Mouse (Mus musculus) monocyte, adult 2 months (primary cell): ENCODE results near the gene Kcnk10.
"Not testable (repeated sequence)": the region's sequence is repeated elsewhere in the genome, so short reads cannot be mapped to it uniquely, and the experiment has no call there.

Experiments
- DNase-seq, 2 experiments: peaks; one replicate each; pipeline ENCODE4 v3.0.0; 2022; ENCODE audit warnings: low spot score in 2 of 2, low read depth in 1 of 2

Gene Kcnk10

GRCm38 (mm10) chr12:98577861-98578360, at the start of gene Kcnk10:
Gene Kcnk10 (minus strand): TSS chr12:98578310.
- no peak for DNase-seq

GRCm38 (mm10) chr12:98627392-98628259, 49.5 kb upstream of the Kcnk10 start, which contains the start of gene Spata7:
Gene Spata7 (plus strand): TSS chr12:98628157.
- DNase-seq = peak; percentile 29 to 62

- not testable (repeated sequence) for DNase-seq
These were observed 45.2 kb upstream of the Kcnk10 start for GRCm38 (mm10) chr12:98623266-98623665.

DNA sequence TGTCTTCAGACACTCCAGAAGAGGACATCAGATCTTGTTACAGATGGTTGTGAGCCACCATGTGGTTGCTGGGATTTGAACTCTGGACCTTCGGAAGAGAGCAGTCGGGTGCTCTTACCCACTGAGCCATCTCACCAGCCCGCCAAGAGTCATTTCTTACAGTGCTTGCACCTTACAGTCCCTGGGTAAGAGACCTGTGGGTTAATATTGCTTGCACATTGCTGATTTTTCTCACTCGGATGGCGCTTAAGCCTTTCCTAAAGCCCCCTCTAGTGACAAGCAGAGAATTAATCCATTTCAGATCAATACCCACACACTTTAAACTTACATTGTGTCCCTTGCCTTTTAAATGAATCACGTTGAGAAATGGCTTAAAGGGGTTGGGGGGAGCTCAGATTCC, 42.8 kb upstream of the Kcnk10 start:
- not testable (repeated sequence) for DNase-seq

GRCm38 (mm10) chr12:98619496-98619895, 41.4 kb upstream of the Kcnk10 start:
- no peak for DNase-seq

- no peak for DNase-seq
These were observed 37.6 kb upstream of the Kcnk10 start for GRCm38 (mm10) chr12:98615746-98616145.

GRCm38 (mm10) chr12:98614910-98615508, 36.9 kb upstream of the Kcnk10 start:
- DNase-seq = no peak

DNA sequence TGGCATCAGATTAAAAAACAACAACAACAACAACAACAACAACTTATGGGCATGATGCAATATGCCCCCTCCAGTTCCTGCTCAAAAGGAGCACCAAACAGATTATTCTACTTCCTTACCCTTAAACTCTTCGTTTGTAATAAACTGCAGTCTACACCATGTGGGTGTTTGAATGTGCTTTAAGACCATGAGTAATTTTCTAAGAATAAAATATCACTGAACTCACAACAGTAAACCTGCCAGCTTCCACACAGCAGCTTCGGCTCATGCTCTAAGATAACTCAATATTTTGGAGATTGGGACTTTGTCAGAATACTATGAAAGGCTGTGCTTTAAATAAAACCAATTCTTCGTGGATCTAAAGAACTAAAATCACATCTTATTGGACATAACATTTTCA, 32.2 kb upstream of the Kcnk10 start:
- no peak for DNase-seq

DNA sequence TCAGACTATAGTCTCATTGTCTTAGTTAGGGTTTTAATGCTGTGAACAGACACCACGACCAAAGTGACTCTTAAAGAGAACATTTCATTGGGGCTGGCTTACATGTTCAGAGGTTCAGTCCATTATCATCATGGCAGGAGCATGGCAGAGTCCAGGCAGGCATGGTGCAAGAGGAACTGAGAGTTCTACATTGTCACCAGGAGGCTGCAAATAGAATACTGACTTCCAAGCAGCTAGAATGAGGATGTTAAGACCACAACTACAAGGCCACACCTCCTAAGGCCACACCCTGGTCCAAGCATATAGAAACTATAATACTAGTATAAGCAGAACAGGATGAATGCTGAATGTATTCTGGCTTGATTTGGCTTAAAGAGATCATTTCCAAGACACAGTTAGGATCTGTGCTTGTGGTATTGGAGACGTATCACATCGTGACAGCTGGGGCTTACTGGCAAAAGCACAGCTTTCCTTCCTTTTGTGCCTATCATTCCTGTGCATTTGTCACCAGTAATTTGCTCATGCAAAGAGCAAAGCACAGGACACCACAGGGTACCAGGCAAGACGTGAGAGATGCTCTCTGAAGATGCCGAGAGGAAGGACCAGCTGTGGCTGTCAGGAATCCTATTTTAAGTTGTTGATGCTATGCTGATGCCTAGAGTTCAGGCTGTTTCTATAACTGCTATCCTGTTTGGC, 28.6 kb upstream of the Kcnk10 start:
- DNase-seq = peak; percentile 10 to 32

DNA sequence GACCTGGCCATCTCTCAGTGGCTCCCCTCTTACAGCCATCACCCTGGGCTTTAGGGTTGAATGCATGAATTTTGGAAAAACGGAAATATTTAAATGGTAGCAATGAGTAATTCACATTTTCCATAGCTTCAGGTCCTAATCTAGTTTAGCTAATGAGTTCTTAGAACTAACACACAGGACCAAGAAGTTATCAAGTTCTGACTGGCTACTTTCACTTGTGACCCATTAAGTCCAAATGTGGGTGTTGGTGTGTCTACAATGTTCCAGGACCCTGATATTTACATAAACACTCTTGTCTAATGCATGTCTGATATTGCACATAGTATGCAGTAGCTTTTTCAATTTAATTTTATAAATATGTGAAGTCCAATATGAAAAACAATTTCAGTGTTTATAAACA, 27.2 kb upstream of the Kcnk10 start:
- DNase-seq = no peak

DNA sequence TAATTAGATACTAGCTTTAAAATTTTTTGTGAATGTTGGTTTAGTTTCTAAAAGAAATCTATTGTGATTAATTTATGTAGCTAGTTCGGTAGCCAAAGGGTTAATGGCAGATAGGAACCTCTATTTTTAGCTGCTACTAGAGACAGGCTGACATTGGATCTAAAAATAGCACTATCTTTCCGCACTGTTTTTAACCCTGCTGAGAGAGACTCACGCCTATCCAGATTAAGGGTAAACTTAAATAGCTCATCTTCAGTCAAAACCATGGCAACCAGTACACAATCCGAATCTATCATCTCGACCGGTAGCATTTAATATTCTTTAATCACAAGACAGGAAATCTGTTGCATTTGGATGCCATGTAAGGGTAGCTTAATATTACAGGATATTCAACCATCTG, 24.0 kb upstream of the Kcnk10 start:
- no peak for DNase-seq

GRCm38 (mm10) chr12:98600861-98601260, 22.8 kb upstream of the Kcnk10 start:
- DNase-seq = no peak

GRCm38 (mm10) chr12:98591016-98591415, 12.9 kb upstream of the Kcnk10 start:
- DNase-seq = no peak

- DNase-seq = no peak
These were observed 10.5 kb upstream of the Kcnk10 start for GRCm38 (mm10) chr12:98588573-98588972.

DNA sequence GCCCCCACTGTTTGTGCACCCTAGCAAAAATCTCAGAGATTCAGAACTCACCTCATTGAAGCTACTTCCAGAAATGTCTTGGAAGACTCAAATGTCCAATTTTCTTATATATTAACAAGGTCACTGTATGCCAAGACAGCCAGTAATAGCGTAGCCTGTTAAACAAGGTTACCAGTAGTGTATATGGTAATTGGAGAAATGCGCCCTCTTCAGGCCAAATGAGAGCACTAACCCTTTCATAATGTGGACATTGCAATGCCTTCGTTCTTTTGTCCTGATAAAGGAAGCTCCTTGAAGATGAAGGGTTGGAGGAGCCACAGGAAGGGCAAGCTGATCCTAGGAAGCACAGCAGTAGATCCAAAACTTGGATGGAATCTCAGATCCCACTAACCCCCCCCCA, 7.2 kb upstream of the Kcnk10 start:
- DNase-seq = no peak

DNA sequence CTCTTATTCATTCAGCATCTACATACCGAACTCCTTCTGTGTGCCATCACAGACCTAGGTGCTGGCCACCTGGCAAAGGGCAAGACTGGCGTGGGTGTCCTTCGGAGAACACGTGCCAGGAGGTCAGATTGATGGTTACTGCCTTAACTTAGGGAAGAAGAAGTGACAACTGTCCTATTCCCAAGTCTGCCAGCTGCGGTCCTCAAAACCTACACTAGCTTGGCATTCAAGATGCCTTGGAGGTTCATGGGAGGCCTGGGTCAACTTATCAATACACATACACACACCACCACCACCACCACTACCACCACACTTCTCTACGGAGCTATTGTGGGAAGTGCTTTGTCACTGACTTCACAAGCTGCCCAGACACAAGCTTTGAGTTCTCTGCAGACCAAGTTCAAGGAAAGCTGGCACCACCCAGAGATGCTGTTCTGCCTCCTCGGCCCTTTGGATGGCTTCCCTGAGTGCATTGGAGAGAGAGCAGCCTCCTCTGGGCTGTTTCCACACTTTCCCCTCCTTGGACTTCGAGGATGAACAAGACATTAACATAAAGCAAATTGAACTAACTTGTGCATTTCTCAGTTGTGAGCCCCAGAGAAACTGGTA, 2.1 kb downstream of the Kcnk10 start:
- DNase-seq = no peak

DNA sequence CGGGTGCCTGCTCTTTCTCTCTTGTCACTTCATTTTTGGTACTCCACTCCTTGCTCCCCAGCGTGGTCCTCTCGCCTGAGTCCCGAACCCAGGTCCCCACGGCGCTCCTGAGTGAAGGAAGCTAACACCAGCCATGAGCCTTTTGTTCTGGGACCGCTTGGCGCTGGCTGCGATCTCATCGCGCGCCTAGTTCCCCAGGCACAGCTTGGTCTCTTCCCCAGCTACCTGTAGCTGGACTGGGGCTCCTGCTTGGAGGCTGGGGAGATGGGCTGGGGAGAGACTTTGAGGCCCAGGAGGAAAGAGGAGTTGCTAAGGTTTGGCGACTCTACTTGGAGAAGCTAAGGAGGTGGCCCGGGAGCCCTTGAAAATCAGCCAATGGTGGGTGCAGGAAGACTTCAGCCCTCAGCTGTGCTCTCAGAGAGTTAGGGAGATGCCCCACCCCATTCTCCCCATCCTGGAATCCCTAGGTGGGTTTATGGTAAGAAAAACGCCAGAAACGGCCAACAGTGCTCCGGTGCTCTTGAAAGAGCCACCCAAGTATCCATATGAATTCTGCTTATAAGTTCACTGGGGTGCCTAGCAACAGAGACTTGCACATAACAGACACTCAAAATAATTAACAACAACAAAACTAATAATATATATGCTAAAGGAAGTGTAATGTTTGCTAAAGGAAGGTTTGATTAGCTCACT, 2.8 kb downstream of the Kcnk10 start:
- no peak for DNase-seq

DNA sequence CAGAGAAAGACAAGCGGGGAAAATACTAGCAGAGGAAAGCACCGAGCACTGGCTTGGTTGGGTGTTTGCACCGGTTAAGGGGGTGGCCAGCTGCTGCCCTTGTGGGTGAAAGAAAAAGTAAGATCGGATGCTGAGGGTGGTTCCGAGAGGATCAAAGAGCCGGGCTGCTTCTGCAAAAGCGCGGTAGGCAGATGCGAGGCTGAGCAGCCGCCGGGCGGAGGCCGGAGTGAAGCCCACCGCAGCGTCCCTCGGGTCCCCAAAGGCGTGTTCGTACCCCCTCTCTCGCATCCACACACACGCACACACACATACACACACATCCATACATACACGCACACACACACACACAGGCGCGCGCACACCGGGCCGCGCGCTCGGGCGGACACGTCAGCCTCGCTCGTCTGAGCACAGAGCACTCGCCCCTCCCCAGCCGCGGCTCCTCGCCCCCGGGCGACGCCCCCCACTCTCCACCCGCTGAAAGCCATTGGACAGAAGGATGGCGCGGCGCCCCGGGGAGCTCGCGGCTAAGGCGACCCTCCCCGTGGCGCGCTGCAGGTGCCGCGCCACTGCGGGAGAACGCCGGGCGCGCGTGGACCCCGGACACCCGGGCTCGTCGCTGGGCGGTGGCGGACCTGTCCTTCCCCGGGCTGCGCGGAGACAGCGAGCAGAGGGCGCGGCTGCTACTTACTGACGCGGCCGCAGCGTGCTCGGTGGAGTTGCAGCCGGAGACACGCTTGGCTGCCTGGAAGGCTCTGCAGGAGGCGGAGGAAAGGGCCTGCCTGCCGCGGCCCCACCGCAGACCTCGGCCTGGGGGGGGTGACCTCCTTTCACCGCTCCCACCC, 3.5 kb downstream of the Kcnk10 start:
- DNase-seq = no peak

GRCm38 (mm10) chr12:98573317-98574270, 4.5 kb downstream of the Kcnk10 start:
- no peak for DNase-seq
